Mouse (Mus musculus) heart, embryonic 11.5 days (tissue): ENCODE results near the gene Col9a3. TPM values are rescaled to one million over a fixed set of nuclear protein-coding genes. Genes with fewer than 3 reads are reported as not detected.

Source experiments
- polyA plus RNA-seq: library from polyadenylated mRNA; unstranded; fragments of >200 nt; fragmentation: Nextera tagmentation; extraction: Ambion mirVana; gene quantifications from 2 replicates; pipeline ENCODE4 v1.2.1, GENCODE M21; 2014

The Col9a3 gene
- polyA plus RNA-seq, 1 experiment from 2014 or later, result 25.0 TPM

Other genes starting within 250 kb of the Col9a3 start
- gene Slco4a1, start 141.5 kb upstream of the Col9a3 start, polyA plus RNA-seq, result 0.35 TPM in 1 of 2 replicates, not detected in the other
- 0.36 and 0.52 TPM in 2 replicates for gene Ntsr1, start 97.8 kb upstream of the Col9a3 start, polyA plus RNA-seq
- gene Mrgbp, start 16.5 kb upstream of the Col9a3 start, polyA plus RNA-seq, result 23.1 and 23.9 TPM in 2 replicates
- 68.2 and 70.7 TPM in 2 replicates for gene Ogfr, start 8.5 kb upstream of the Col9a3 start, polyA plus RNA-seq
- 0.07 and 0.32 TPM in 2 replicates for gene Tcfl5, start 44.9 kb downstream of the Col9a3 start, polyA plus RNA-seq
- 20.8 and 21.3 TPM in 2 replicates for gene Dido1, start 112.2 kb downstream of the Col9a3 start, polyA plus RNA-seq
- 52.9 and 54.2 TPM in 2 replicates for gene Gid8, start 112.3 kb downstream of the Col9a3 start, polyA plus RNA-seq
- 0.41 and 0.96 TPM in 2 replicates for gene Slc17a9, start 127.5 kb downstream of the Col9a3 start, polyA plus RNA-seq
- not detected in 2 replicates for gene Bhlhe23, start 179.1 kb downstream of the Col9a3 start, polyA plus RNA-seq